Mouse (Mus musculus): ENCODE data around the gene Pgk1. TPM values are rescaled to one million over a fixed set of nuclear protein-coding genes. Genes with fewer than 3 reads are reported as not detected.

Gene Pgk1
- polyA plus RNA-seq, 1 experiment from 2014 or later: 518 TPM

GRCm38 (mm10) chrX:106164555-106164954 lies 22.3 kb upstream of the Pgk1 start:
- Histone ChIP-seq H3K4me2 (ENCODE audit: low read depth, low read length, severe bottlenecking) (no peak overlapping the region), H3K4me3 (ENCODE audit: low read depth, low read length) (no peak overlapping the region), H3K27me3 (ENCODE audit: control insufficient read depth, insufficient read depth, low read length) (no peaks in the 10 kb centered on the region), H3K9me3 (ENCODE audit: control insufficient read depth, low read length) (no peaks in the 10 kb centered on the region), H3K4me1 (replicated peaks; ENCODE audit: control insufficient read depth, insufficient read depth, low read length) (no peaks in the 10 kb centered on the region), H3K9ac (ENCODE audit: low read length) (no peak overlapping the region), H3K36me3 (ENCODE audit: control insufficient read depth, insufficient read depth, low read length) (no peaks in the 10 kb centered on the region), H3K27ac (ENCODE audit: low read depth, low read length) (no peak overlapping the region)
- ATAC-seq (replicated peaks; ENCODE audit: low FRiP score) (no peak), DNase-seq (ENCODE audit: low spot score) (no peak)
- 79% methylated on average over 5 of the region's 5 CpGs for WGBS

DNA sequence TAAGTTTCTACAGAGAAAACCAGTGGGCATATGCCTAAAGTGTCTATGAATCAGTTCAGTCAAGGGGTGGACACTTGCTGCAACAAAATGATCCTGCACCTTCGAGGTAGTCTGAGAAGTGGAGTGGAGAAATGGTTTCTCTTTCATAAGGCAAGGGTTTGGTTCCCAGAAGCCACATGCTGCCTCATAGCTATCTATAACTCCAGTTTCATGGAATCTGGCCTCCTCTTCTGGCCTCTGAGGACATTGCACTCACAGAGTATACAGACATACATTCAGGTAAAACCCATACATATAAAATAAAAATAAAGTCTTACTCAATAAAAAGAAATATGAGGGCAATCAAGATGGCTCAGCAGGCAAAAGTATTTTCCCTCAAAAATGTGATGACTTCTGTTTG lies 21.8 kb upstream of the Pgk1 start:
- DNase-seq (ENCODE audit: low spot score) (no peak), ATAC-seq (replicated peaks; ENCODE audit: low FRiP score) (no peak)
- Histone ChIP-seq H3K4me2 (ENCODE audit: low read depth, low read length, severe bottlenecking) (no peak overlapping the region), H3K27me3 (ENCODE audit: control insufficient read depth, insufficient read depth, low read length) (no peaks in the 10 kb centered on the region), H3K4me1 (replicated peaks; ENCODE audit: control insufficient read depth, insufficient read depth, low read length) (no peaks in the 10 kb centered on the region), H3K27ac (ENCODE audit: low read depth, low read length) (no peak overlapping the region), H3K4me3 (ENCODE audit: low read depth, low read length) (no peak overlapping the region), H3K9me3 (ENCODE audit: control insufficient read depth, low read length) (no peaks in the 10 kb centered on the region), H3K36me3 (ENCODE audit: control insufficient read depth, insufficient read depth, low read length) (no peaks in the 10 kb centered on the region), H3K9ac (ENCODE audit: low read length) (no peak overlapping the region)
- WGBS: 68% methylated on average over 1 of the region's 1 CpGs

- DNase-seq (ENCODE audit: low spot score) (peak; percentile 83), ATAC-seq (replicated peaks; ENCODE audit: low FRiP score) (peak; percentile 89)
- no peaks in the 10 kb centered on the region for H3K36me3 ChIP-seq (ENCODE audit: control insufficient read depth, insufficient read depth, low read length)
- H3K4me3 ChIP-seq (ENCODE audit: low read depth, low read length): peak overlapping the region; percentile 6; the same call in 1 of the 2 replicates
- H3K27me3 ChIP-seq (ENCODE audit: control insufficient read depth, insufficient read depth, low read length): no peaks in the 10 kb centered on the region
- no peaks in the 10 kb centered on the region for H3K9me3 ChIP-seq (ENCODE audit: control insufficient read depth, low read length)
- H3K4me2 ChIP-seq (ENCODE audit: low read depth, low read length, severe bottlenecking): peak overlapping the region; percentile 24
- 28% methylated on average over 18 of the region's 18 CpGs for WGBS
- H3K27ac ChIP-seq (ENCODE audit: low read depth, low read length): no peak overlapping the region
- 0 out of 2 replicates have a peak overlapping the region, but pooled peaks have one; percentile 1 for H3K9ac ChIP-seq (ENCODE audit: low read length)
- no peaks in the 10 kb centered on the region for H3K4me1 ChIP-seq (replicated peaks; ENCODE audit: control insufficient read depth, insufficient read depth, low read length)
Measured at GRCm38 (mm10) chrX:106171106-106171852, 15.6 kb upstream of the Pgk1 start.

- WGBS: 62% methylated on average over 5 of the region's 6 CpGs
- Histone ChIP-seq H3K36me3 (ENCODE audit: control insufficient read depth, insufficient read depth, low read length) (no peaks in the 10 kb centered on the region), H3K4me2 (ENCODE audit: low read depth, low read length, severe bottlenecking) (peak overlapping the region; percentile 24), H3K9me3 (ENCODE audit: control insufficient read depth, low read length) (no peaks in the 10 kb centered on the region), H3K27me3 (ENCODE audit: control insufficient read depth, insufficient read depth, low read length) (no peaks in the 10 kb centered on the region), H3K4me3 (ENCODE audit: low read depth, low read length) (peak overlapping the region; percentile 6; the same call in 1 of the 2 replicates), H3K27ac (ENCODE audit: low read depth, low read length) (no peak overlapping the region), H3K9ac (ENCODE audit: low read length) (no peak overlapping the region), H3K4me1 (replicated peaks; ENCODE audit: control insufficient read depth, insufficient read depth, low read length) (no peaks in the 10 kb centered on the region)
- DNase-seq (ENCODE audit: low spot score) (no peak), ATAC-seq (replicated peaks; ENCODE audit: low FRiP score) (peak; percentile 44)
Measured at GRCm38 (mm10) chrX:106171853-106172154, 15.1 kb upstream of the Pgk1 start.

DNA sequence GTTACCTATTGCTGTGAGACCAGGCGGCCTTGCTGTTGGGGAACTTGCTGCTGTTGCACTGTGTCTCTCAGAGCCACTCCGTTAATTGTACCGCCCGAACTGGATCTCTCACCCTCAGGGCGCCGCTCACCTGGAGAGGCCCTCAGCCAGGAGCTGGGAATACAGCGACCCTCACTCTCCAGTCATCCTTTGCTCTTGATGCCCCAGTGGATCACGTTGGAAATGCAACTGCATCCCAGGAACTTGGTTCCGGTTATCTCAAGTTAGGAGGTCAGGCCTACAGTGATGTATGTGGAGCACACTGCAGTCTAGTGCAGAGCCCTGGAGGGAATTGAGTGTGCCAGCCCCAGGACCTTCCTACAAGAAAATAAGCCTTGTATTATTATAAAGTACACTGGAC lies 10.6 kb upstream of the Pgk1 start:
- WGBS: 62% methylated on average over 9 of the region's 9 CpGs
- H3K9ac ChIP-seq (ENCODE audit: low read length): no peak overlapping the region

GRCm38 (mm10) chrX:106184279-106184678 lies 2.6 kb upstream of the Pgk1 start:
- no peaks in the 10 kb centered on the region for H3K9me3 ChIP-seq (ENCODE audit: control insufficient read depth, low read length)
- H3K4me2 ChIP-seq (ENCODE audit: low read depth, low read length, severe bottlenecking): no peak overlapping the region
- H3K9ac ChIP-seq (ENCODE audit: low read length): no peak overlapping the region
- H3K4me3 ChIP-seq (ENCODE audit: low read depth, low read length): no peak overlapping the region
- DNase-seq (ENCODE audit: low spot score) (no peak), ATAC-seq (replicated peaks; ENCODE audit: low FRiP score) (no peak)
- WGBS: 20% methylated on average over 4 of the region's 4 CpGs
- H3K4me1 ChIP-seq (replicated peaks; ENCODE audit: control insufficient read depth, insufficient read depth, low read length): peaks cover 3% of the 10 kb centered on the region; the same call in 1 of the 2 replicates
- H3K36me3 ChIP-seq (ENCODE audit: control insufficient read depth, insufficient read depth, low read length): no peaks in the 10 kb centered on the region
- no peaks in the 10 kb centered on the region for H3K27me3 ChIP-seq (ENCODE audit: control insufficient read depth, insufficient read depth, low read length)
- no peak overlapping the region for H3K27ac ChIP-seq (ENCODE audit: low read depth, low read length)

More for the DNA sequence above, 10.6 kb upstream of the Pgk1 start:
- H3K27me3 ChIP-seq (ENCODE audit: control insufficient read depth, insufficient read depth, low read length): no peaks in the 10 kb centered on the region
- DNase-seq (ENCODE audit: low spot score) (no peak), ATAC-seq (replicated peaks; ENCODE audit: low FRiP score) (no peak)
- no peaks in the 10 kb centered on the region for H3K9me3 ChIP-seq (ENCODE audit: control insufficient read depth, low read length)
- H3K27ac ChIP-seq (ENCODE audit: low read depth, low read length): no peak overlapping the region
- no peaks in the 10 kb centered on the region for H3K4me1 ChIP-seq (replicated peaks; ENCODE audit: control insufficient read depth, insufficient read depth, low read length)
- no peak overlapping the region for H3K4me3 ChIP-seq (ENCODE audit: low read depth, low read length)
- H3K36me3 ChIP-seq (ENCODE audit: control insufficient read depth, insufficient read depth, low read length): no peaks in the 10 kb centered on the region
- H3K4me2 ChIP-seq (ENCODE audit: low read depth, low read length, severe bottlenecking): no peak overlapping the region

GRCm38 (mm10) chrX:106185706-106186105 lies 1.2 kb upstream of the Pgk1 start:
- Histone ChIP-seq H3K27me3 (ENCODE audit: control insufficient read depth, insufficient read depth, low read length) (no peaks in the 10 kb centered on the region), H3K9me3 (ENCODE audit: control insufficient read depth, low read length) (no peaks in the 10 kb centered on the region), H3K4me3 (ENCODE audit: low read depth, low read length) (no peak overlapping the region), H3K27ac (ENCODE audit: low read depth, low read length) (peak overlapping the region; percentile 80), H3K9ac (ENCODE audit: low read length) (no peak overlapping the region; the same call in 1 of the 2 replicates), H3K36me3 (ENCODE audit: control insufficient read depth, insufficient read depth, low read length) (no peaks in the 10 kb centered on the region), H3K4me2 (ENCODE audit: low read depth, low read length, severe bottlenecking) (peak overlapping the region; percentile 31; the same call in 1 of the 2 replicates), H3K4me1 (replicated peaks; ENCODE audit: control insufficient read depth, insufficient read depth, low read length) (peaks cover 3% of the 10 kb centered on the region; the same call in 1 of the 2 replicates)
- peak; percentile 38 for ATAC-seq (replicated peaks; ENCODE audit: low FRiP score)
- peak; percentile 55 for DNase-seq (ENCODE audit: low spot score)
- 13% methylated on average over 5 of the region's 5 CpGs for WGBS

DNA sequence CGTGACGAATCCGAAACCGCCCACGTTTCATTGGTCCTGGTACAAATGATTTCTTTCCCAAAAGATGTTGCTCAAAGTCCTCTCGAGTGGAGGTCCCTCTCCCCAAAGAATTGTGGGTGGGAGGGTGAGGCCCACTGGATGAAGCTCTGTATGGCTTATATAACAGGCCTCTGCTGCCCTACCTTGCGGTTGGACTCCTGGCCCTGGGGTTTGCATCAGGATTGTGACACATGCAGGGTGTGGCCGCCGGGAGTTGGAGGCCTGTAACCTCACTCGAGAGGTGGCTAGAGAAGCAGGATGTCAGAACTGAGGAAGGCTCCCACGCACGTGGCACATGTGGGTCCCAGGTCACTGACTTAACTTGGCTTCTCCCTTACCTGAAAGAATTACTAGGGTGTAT lies 837 bp downstream of the Pgk1 start:
- ATAC-seq (replicated peaks; ENCODE audit: low FRiP score) (no peak), DNase-seq (ENCODE audit: low spot score) (no peak)
- peak overlapping the region; percentile 58; the same call in 1 of the 2 replicates for H3K27ac ChIP-seq (ENCODE audit: low read depth, low read length)
- peak overlapping the region; percentile 66 for H3K9ac ChIP-seq (ENCODE audit: low read length)
- H3K4me2 ChIP-seq (ENCODE audit: low read depth, low read length, severe bottlenecking): peak overlapping the region; percentile 55
- no peaks in the 10 kb centered on the region for H3K27me3 ChIP-seq (ENCODE audit: control insufficient read depth, insufficient read depth, low read length)
- whole genome bisulfite sequencing: 17% methylated on average over 12 of the region's 12 CpGs
- peak overlapping the region; percentile 53 for H3K4me3 ChIP-seq (ENCODE audit: low read depth, low read length)
- H3K9me3 ChIP-seq (ENCODE audit: control insufficient read depth, low read length): no peaks in the 10 kb centered on the region
- H3K36me3 ChIP-seq (ENCODE audit: control insufficient read depth, insufficient read depth, low read length): no peaks in the 10 kb centered on the region
- H3K4me1 ChIP-seq (replicated peaks; ENCODE audit: control insufficient read depth, insufficient read depth, low read length): peaks cover 3% of the 10 kb centered on the region; the same call in 1 of the 2 replicates

DNA sequence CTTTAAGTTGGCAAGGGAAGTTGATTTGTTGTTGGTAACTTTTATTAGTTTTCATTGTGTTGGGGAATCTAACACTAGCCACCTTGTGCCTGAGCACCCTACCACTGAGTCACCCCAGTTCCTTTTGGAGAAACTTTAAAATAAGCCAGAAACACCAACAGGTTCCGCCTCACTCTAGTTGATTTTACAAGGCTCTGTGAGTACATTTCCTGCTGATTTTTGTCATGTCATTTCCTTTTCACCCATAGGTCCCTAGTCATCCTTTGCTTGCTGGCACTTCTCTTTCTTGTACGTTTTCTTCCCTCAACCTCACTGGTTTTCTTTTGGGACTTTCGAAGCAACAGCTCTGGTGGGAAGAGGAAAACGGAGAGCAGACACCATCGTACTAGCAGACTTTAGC lies 2.5 kb downstream of the Pgk1 start:
- H3K27ac ChIP-seq (ENCODE audit: low read depth, low read length): no peak overlapping the region
- ATAC-seq (replicated peaks; ENCODE audit: low FRiP score): no peak
- H3K9ac ChIP-seq (ENCODE audit: low read length): peak overlapping the region; percentile 30; the same call in 1 of the 2 replicates
- peak overlapping the region; percentile 55; the same call in 1 of the 2 replicates for H3K4me2 ChIP-seq (ENCODE audit: low read depth, low read length, severe bottlenecking)
- no peaks in the 10 kb centered on the region for H3K27me3 ChIP-seq (ENCODE audit: control insufficient read depth, insufficient read depth, low read length)
- H3K4me3 ChIP-seq (ENCODE audit: low read depth, low read length): peak overlapping the region; percentile 53
- no peak for DNase-seq (ENCODE audit: low spot score)
- peaks cover 3% of the 10 kb centered on the region; the same call in 1 of the 2 replicates for H3K4me1 ChIP-seq (replicated peaks; ENCODE audit: control insufficient read depth, insufficient read depth, low read length)
- no peaks in the 10 kb centered on the region for H3K36me3 ChIP-seq (ENCODE audit: control insufficient read depth, insufficient read depth, low read length)
- no peaks in the 10 kb centered on the region for H3K9me3 ChIP-seq (ENCODE audit: control insufficient read depth, low read length)
- 68% methylated on average over 5 of the region's 5 CpGs for WGBS

All from forebrain, embryonic 11.5 days (tissue).